Mouse (Mus musculus): Measurements from ENCODE around the gene Haus4. TPM values are rescaled to one million over a fixed set of nuclear protein-coding genes. Genes with fewer than 3 reads are reported as not detected.

Gene Haus4
- polyA plus RNA-seq, 1 experiment, result 49.0 TPM

GRCm38 (mm10) chr14:54496706-54497105 lies 57.7 kb downstream of the Haus4 start:
- DNase-seq (ENCODE audit: low read depth), result no peak

- no peak for DNase-seq (ENCODE audit: low read depth)
Measured at GRCm38 (mm10) chr14:54494234-54494633, 60.2 kb downstream of the Haus4 start.

GRCm38 (mm10) chr14:54493236-54493635 lies 61.2 kb downstream of the Haus4 start:
- DNase-seq (ENCODE audit: low read depth), result no peak

- no peak for DNase-seq (ENCODE audit: low read depth)
Measured at GRCm38 (mm10) chr14:54492345-54493131, 61.9 kb downstream of the Haus4 start.

Other genes with a start within 250 kb of the Haus4 start
- 115 and 121 TPM in 2 replicates for gene Oxa1l, start 193.8 kb downstream of the Haus4 start, polyA plus RNA-seq (2012; rRNA removed)
- gene Slc7a7, start 136.8 kb downstream of the Haus4 start, polyA plus RNA-seq (2012; rRNA removed), result 9.1 and 10.0 TPM in 2 replicates
- 219 and 296 TPM in 2 replicates for gene Mrpl52, start 127.7 kb downstream of the Haus4 start, polyA plus RNA-seq (2012; rRNA removed)
- 80.8 and 143 TPM in 2 replicates for gene Mmp14, start 123.0 kb downstream of the Haus4 start, polyA plus RNA-seq (2012; rRNA removed)
- gene Lrp10, start 90.5 kb downstream of the Haus4 start, polyA plus RNA-seq (2012; rRNA removed), result 125 and 172 TPM in 2 replicates
- 0.59 and 0.75 TPM in 2 replicates for gene Rem2, start 78.5 kb downstream of the Haus4 start, polyA plus RNA-seq (2012; rRNA removed)
- gene Prmt5, start 37.1 kb downstream of the Haus4 start, polyA plus RNA-seq (2012; rRNA removed), result 34.3 and 41.9 TPM in 2 replicates
- gene Ajuba, start 22.9 kb upstream of the Haus4 start, polyA plus RNA-seq (2012; rRNA removed), result 31.5 and 32.2 TPM in 2 replicates
- 10.9 and 14.6 TPM in 2 replicates for gene 4931414P19Rik, start 51.4 kb upstream of the Haus4 start, polyA plus RNA-seq (2012; rRNA removed)
- 214 and 260 TPM in 2 replicates for gene Psmb5, start 63.4 kb upstream of the Haus4 start, polyA plus RNA-seq (2012; rRNA removed)
- gene Psmb11, start 66.8 kb upstream of the Haus4 start, polyA plus RNA-seq (2012; rRNA removed), result not detected in 2 replicates
- gene Gm17606, start 86.3 kb upstream of the Haus4 start, polyA plus RNA-seq (2012; rRNA removed), result not detected in 2 replicates
- 3.8 and 5.4 TPM in 2 replicates for gene Cdh24, start 86.7 kb upstream of the Haus4 start, polyA plus RNA-seq (2012; rRNA removed)
- gene 1700123O20Rik, start 131.6 kb upstream of the Haus4 start, polyA plus RNA-seq (2012; rRNA removed), result 57.6 and 61.5 TPM in 2 replicates
- 94.9 and 98.3 TPM in 2 replicates for gene Acin1, start 132.3 kb upstream of the Haus4 start, polyA plus RNA-seq (2012; rRNA removed)
- gene Gm29776, start 144.2 kb upstream of the Haus4 start, polyA plus RNA-seq (2012; rRNA removed), result 0.08 and 0.16 TPM in 2 replicates
- 0.48 and 0.63 TPM in 2 replicates for gene Cebpe, start 157.6 kb upstream of the Haus4 start, polyA plus RNA-seq (2012; rRNA removed)
- 41.8 and 54.3 TPM in 2 replicates for gene Slc7a8, start 227.3 kb upstream of the Haus4 start, polyA plus RNA-seq (2012; rRNA removed)